Mouse (Mus musculus) embryo, embryonic 11.5 days (tissue): ENCODE results near the gene Caln1.

Source experiments
- DNase-seq: peaks from one replicate; pipeline ENCODE4 v3.0.0-alpha.2; 2012; ENCODE audit warnings: low read depth, low spot score

Caln1 gene

DNA sequence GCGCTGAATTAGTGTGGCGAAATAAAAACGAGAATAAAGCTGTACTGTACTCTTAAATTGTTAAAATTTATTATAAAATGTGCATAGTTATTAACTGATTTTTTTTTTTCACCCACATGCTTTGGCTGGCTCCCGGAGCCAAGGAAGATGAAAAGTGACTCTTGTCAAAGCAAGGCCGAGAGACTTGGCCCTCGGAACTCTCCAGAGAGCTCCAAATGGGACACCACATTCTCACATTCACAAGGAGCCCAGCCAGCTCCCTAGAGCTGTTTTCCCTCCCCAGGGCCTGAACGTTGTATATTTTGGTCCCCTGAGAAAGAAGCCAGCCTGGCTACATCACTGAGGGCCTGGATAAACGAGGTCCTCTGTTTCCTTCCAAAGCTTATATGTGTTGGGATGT is 25.1 kb downstream of the Caln1 start:
- no peak for DNase-seq

DNA sequence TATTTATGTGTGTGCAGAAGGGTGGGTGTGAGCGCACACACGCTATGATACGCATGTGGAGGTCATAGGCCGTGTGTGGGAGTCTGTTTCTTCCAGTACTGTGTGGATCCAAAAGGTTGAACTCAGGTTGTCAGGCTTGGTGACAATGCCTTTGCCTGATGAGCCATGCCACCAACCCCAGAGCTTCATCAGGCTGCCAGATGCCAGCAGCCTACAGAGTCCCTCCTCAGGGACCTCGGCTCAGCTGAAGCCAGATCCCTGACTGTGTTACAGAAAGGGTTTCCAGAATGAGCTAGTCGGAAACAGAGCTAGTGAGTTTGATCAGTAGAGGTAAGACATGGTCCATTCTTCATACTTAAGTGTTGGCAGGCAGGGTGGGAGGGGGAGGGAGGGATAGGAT is 25.9 kb downstream of the Caln1 start:
- DNase-seq, result no peak

DNA sequence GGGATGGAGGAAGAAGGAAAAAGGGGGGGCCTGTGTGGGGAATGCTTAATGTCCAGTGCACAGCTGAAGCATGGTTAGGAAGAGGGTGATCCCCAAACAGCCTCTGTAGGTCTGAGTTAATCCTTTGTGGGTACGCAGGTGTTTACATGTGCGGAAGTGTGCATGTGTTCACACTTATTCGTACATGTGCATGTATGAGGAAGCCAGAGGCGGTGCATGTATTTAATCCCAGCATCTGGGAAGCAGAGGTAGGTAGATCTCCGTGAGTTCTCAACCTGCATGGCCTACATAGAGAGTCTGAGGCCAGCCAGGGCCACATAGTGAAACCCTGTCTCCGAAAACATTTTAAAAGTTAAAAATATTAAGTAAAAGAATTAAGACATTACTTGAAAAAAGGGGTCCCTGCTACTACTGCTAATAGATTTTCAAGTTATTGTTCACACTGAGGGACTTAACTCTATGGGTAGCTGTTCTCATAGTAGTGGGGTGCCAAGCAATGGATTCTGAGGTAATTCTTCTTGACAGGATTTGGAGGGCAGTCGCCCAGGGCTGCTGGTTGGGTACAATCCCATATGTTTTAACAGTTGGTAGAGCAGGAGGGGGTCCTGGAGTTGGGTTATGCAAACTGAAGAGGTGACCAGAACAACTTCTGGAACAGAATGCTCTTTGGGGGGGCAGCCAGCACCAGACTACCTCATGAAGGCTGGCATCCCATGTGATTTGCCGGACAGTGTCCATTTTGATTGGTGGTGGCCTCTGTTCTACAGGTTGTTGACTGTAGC is 31.1 kb downstream of the Caln1 start:
- DNase-seq, result no peak

DNA sequence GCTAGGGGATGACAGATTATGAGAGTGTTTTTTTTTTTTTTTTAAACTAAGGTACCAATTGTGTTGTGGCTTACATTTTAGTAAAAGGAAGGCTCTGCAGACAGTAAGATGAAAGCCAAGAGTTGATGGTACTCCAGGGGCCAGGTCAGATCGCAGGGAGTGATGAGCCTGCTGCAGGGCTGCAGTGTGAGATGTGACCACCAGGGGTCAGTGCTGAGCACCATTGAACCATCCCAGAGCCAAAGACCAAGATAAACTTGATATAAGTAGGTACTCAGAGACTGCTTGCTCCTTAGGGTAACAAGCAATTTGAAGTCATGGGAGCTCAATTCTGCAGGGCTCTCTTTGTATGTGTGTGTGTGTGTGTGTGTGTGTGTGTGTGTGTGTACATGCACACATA is 35.9 kb downstream of the Caln1 start:
- DNase-seq, result peak; percentile 34

DNA sequence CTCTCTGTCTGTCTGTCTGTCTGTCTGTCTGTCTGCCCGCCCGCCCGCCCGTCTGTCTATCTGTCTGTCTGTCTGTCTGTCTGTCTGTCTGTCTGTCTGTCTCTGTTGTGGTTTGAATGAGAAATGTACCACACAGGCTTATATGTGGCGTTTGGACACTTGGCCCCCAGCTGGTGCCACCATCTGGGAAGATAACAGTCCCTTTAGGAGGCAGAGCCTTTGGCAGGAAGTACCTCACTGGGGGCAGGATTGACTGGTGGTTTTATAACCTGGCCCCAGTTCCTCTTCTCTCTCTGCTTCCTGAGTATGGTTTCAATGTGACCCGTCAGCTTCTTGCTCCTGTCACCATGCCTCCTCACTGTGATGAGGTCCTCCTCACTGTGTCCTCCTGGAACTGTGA is 40.5 kb downstream of the Caln1 start:
- no peak for DNase-seq

DNA sequence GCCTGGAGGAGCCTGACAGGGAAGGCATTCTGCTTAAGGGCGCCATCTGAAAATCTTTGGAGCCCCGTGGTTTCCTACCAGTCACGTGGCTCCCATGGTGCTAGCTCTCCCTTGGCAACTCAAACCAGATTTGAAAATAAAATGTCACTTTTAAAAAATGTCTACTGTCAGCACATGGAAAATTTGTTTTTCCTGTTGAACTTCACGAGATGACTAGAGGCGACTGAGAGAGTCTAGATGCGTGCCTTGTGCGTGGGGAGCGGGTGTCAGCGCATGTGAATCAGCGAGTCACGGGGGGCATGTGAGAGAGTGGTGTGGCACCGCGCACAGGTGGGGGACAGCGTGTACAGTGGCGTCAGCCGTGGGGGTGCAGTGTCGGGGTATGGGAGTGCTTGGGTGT is 42.3 kb downstream of the Caln1 start:
- no peak for DNase-seq

DNA sequence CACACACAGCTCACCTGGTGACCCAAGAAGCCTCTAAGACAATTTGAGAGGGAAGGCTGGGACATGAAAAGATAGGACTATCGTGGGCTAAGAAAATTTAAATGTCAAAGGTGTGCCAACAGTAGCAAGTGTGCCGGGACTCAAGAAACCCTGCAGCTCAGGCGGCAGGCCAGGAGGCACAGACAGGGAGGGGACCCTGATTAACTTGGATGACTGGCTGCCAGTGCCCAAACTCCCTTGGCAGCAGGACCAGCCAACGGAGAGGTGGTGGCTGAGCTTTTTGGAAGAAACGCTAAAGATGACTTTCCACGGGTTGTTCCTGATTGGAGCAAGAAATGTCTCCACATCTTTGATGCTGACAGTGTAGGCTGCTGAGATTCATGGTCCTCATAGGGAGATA is 78.2 kb downstream of the Caln1 start:
- DNase-seq, result no peak

DNA sequence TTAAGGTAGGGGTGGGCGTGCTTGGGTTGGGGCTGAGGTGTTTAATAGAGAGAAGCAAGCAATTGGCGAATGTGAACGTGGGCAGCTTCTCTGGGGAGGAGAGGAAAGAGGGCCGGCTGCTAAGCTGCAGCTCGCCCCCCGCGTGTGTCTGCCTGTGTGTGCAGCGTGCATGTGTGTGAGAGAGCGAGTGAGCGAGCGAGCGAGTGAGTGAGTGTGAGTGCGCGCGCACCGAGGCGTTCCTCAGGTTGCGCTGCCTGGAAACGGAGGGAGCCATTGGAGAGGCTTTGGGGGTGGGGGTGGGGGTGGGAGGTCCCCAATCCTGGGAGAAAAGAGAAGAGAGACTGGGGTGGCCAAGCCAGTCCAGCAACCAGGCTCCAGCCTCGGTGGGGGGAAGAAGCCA is 79.2 kb downstream of the Caln1 start:
- no peak for DNase-seq

DNA sequence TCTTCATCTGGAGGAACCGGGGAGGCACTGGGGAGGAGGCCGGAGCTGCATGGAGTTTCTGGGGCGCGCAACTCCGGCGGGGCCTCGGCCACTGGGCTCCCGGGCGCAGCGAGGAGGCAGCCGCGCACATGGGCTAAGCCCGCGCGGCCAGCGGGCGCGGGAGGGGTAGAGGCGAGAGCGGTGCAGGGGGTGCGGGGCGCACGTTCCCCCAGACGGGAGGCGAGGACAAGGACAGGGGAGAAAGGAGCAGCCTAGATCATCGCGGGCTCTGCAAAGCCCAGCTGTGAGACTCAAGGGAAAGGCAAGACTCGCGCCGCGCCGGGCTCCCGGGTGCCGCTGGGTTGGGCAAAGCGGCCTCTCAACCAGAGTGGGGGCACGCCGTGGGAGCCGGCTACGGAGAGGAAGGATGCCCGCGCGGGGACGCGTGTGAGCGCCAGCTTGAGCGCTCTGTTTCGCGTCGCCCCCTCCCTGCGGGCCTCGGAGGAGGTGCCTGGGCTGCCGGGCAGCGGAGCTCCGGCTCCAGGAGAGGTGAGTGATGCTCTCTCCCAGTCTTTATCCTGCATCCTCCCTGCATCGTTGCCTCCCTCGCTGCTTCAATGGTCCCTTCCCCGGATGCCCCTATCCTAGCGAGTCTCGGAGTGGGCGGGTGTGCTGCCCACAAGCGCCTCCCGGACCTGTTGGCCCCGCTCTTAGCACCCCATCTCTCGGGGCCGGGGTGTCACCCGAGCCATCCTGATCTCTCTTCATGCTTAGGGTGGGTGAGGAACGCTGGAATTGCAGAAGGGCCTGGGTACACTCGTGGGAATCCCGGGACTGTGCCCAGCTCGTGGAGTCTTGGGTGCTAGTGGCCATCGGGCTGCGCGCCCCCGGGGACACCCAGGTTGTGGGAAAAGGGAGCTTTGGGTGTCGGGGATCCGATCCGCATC is 79.9 kb downstream of the Caln1 start:
- DNase-seq, result no peak

DNA sequence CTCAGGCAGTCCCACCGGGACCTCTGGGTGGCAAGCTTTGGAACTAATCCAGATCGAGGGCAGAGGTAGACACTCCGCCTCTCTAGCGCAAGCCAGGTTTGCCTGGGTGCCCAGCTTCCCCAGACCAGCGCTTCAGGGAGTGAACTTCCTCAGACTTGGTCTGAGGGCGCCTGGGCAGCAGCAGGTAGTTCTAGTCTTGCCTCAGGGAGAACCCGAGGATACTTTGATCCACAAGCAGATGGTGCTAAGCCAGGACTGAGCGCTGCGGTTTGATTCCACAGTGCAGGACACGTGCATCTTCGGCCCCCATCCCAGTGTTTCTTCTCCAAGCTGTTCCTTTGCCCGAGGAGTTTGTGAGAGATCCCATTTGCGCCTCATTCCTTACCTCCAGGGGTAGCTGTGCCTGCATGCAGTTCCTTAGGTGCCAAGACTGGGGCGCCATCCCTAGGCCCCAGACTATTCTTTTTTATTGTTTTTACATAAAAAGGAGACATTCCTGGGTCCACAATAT is 80.8 kb downstream of the Caln1 start:
- DNase-seq, result no peak

DNA sequence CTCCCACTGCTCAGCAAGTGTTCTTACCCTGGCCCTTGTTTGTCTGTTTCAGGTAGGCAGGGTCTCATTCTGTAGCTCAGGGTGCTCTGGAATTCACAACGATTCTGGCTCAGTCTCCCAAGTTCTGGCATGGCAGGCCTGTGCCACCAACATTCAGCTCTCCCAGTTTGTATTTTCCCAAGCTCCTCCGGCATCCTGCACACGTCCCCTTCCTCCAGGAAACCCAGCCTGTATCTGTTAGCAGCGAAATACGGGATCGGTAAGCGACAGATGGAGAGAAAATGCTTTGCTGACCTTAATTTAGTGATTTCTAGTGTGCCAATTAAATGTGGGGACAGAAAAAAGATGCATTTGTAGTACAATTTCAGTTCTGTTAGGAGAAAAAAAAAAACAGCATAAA is 88.8 kb downstream of the Caln1 start:
- DNase-seq, result no peak

DNA sequence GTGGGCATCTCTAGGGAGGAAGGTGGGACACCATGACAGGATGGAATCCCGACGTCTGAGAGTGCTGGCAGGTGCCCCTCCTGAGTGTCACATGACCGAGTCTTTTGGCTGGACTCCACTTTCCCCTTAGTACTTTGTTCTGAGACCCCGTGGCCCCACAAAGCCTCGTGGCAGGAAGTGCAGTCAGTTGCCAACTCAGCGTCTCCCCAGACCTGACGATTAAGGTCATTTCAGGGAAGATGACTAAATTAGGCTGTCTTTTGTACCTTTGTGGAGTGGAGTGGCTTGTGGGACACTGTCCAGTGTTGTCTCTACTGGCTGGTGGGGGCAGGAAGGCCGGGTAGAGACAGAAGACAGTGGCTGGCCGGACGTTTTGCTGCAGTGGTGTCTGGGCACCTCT is 103.0 kb downstream of the Caln1 start:
- no peak for DNase-seq

DNA sequence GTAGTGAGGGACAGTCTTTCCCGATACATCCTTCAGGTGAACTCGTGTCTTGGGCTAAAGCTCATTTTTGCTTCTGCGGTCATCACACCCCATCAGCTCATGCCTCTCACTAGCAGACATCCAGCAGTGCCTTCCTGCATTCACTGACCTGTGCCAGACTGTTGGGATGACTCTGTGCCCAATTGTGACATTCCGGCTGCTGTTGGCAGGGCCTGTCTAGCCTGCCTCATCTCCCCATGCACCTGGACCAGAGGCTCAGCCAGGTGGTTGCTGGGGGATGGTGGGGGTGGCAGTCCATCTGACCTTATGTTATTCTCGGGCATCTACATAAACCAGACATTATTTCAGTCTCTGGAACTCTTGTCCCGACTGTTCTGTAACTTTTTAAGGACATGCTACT is 105.6 kb downstream of the Caln1 start:
- no peak for DNase-seq

DNA sequence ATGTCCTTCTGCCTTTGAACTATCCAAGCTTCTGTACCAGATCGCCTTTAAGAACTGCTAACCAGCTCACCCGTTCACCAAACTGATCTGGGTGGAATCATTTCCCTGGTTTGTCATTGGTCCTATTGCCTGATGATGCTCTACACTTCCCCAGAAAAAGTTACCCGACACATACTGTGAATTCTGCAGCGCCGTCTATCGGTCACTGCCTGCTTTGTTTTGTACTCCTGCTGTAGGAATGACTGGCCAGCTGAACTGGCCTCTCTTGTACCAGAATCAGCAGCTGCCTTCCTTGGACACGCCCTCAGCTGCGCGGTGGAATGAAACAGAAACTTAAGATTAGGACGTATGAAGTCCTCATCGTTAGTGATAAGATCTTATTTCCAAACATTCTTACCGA is 107.5 kb downstream of the Caln1 start:
- no peak for DNase-seq

DNA sequence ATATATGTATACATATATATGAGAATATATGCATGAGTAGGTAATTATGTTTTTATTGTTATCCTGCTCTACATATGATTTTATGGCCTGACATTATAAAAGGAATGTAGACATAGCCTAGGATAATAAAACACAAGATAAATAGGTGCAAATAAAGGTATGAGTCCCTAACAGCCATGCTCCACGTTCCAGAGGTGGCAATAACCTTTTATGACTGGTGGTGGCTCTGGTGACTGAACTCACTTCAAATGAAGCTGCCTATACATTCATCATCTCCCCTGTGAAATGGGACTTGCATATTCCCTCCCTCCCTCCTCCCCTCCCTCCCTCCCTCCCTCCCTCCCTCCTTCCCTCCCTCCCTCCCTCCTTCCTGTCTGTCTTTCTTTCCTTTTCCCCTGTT is 111.0 kb downstream of the Caln1 start:
- no peak for DNase-seq

DNA sequence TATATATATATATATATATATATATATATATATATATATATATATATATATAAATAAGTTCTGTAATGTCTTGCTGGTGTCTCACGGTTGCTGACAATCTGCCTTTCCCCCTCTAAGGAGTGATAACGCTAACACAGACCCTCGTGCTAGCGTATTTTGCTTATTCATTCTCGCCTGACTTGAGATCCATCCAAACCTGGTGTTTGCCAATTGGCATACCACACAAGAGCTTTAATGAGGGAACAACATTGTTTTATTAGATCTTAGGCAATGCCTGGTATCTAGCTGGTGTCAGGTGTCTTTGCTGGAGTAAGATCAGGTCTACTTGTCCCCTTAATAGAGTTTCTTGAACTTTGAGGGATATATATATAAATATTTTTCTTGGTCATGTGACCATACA is 122.2 kb downstream of the Caln1 start:
- no peak for DNase-seq

DNA sequence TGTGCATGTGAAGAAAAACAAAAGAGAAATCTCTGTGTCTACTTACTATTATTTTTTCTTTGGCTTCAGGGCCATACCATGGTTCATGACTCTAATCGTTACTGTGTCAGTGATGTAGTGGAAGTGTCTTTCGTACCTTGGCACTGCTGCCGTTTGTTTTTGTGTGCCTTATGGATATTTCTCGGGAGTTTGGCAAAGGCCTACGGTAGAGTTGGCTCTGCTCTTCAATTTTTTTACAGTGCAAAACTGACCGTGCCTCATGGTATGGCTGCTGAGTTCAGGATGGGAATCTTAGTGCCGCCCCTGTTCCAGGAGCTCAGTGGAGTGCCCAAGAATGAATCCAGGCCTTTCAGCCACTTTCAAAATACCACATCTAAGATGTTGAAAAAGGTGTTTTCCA is 123.0 kb downstream of the Caln1 start:
- DNase-seq, result no peak

DNA sequence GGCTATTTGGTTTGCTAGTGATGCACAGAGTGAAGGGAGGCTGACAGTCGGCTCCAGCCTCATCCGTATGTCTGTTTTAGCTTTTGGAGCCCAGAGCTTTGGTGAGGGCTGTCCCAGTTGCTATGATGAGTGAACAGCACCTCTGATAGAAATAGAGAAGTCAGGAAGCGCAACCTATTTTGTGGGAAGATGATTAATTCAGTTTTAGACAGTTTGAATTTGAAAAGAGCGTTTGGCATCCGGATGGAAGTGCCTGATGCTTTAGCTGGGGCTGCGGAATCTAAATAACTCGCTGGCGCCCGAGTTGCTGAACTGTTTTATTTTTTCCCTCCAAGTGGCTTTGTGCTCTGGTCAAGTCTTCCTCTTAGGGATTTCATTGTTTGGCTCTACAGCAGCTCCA is 133.3 kb downstream of the Caln1 start:
- no peak for DNase-seq

DNA sequence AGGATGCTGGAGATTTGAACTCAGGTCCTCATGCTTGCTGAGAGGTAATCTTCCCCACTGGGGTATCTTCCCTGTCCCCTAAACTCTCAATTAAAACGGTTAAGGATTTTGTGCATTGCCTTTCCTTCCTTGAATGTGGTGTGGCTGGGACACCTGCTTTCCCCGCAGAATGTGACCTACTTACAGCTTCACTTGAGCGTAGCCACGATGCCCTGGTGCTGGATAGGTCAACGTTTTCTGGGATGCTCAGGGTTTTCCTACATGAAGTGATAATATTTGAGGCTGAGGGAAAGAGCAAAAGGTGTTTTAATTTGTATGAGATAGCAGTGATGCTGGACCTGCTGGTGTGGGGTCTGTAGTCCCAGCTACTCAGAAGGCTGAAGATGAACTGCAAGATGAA is 135.6 kb downstream of the Caln1 start:
- no peak for DNase-seq

DNA sequence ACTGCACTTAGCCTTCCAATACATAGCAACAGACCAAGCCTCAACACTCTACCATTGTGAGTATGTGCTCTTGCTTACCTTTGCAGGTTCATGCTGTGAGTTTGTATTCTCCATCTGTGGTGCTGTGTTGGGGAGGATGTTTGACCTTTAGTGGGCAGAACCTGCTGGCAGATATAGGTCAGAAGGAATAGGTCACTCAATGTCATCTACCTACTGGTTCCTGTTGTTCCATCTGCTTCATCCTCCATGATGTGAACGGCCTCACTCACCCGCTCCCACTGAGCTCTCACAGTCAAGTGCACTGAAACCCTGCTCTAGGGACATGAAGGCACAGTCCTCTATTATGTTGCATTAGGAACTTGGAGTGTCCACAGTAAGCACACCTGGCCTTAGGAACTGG is 141.3 kb downstream of the Caln1 start:
- DNase-seq, result no peak

DNA sequence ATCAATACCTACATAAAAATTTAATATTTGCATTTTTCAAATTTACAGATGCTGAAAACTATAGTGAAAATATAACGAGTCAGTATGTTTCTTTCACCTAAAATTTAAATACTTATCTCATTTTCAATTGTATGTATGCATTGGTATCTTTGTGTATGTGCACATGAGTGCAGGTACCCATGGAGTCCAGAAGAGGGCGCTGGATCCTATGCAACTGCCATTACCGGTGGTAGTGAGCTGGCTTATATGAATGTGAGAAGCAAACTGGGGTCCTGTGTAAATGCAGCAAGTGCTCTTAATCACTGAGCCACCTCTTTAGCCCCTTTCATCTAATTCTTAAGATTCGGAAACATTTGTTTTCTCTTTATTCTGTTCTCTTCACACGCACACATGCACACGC is 146.1 kb downstream of the Caln1 start:
- DNase-seq, result no peak

DNA sequence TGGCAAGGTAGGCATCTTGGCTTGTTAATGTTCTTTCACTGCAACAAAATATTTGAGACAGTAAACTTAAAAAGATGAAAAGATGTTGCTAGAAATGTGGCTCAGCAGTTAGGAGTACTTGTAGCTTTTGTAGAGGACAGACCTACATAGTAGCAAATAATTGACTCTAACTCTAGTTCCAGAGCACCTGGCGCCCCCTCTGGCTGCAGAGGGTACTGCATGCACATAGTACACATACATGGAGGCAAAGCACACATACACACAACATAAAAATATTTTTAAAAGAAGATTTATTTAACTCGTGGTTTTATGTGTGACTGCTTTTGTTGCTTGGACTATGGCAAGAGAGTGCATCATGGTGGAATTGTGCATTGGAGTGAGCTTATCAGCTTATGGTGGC is 151.3 kb downstream of the Caln1 start:
- no peak for DNase-seq

DNA sequence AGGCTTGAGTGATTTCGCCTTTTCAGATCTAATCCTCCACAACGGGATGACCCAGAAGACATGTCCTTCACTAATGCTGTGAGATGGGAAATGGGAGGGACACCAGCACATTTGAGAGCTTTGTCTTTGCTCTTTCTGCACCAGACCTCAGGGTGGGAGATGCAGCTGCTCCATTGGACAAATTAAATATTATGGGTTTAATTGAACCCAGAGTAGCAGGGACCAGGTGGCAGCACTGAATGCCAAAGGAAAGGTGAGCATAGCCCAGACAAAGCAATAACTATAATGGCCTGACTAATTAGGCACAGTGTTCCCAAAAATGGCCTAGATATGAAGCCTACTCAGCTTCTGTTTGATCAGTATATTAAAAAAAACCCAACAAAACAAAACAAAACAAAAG is 158.2 kb downstream of the Caln1 start:
- no peak for DNase-seq
